Mouse (Mus musculus) right cerebral cortex, postnatal 10 days (tissue): ENCODE results near the gene Trappc6a.

Experiments used
- DNase-seq, 2 experiments: peaks; one replicate each; pipeline ENCODE4 v3.0.0; 2021; ENCODE audit warnings: low spot score in 2 of 2

Gene Trappc6a

DNA sequence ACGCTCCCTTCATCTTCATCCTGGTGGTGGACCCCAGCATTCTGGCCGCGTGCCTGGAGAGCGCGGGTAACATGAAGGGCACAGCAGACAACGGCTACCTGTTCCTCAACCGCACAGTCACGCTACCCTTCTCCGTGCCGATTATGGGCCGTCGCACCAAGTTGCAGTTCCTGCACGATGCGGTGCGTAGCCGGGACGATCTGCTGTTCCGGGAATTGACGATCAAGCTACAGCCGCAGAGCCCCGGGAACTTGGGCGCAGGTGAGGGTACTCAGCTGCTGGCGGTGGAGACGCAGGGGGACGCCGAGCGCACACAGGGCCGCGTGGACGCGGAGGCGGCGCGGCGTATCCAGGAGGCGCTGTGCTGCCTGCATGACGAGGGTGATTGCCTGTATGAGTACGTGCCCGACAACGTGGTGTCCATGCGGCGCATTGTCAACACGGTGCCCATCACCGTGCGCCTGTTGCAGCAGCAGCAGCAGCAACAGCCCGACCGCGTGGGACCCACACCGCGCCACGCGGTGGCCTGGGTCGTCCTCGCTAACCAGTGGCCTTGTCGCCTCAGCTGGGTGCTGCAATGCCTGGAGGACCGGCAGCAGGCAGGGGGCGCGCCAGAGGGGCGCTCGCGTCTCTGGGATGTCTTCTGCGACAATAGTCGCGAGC is 15.7 kb downstream of the Trappc6a start:
- DNase-seq: peak; percentile 83 to 86

DNA sequence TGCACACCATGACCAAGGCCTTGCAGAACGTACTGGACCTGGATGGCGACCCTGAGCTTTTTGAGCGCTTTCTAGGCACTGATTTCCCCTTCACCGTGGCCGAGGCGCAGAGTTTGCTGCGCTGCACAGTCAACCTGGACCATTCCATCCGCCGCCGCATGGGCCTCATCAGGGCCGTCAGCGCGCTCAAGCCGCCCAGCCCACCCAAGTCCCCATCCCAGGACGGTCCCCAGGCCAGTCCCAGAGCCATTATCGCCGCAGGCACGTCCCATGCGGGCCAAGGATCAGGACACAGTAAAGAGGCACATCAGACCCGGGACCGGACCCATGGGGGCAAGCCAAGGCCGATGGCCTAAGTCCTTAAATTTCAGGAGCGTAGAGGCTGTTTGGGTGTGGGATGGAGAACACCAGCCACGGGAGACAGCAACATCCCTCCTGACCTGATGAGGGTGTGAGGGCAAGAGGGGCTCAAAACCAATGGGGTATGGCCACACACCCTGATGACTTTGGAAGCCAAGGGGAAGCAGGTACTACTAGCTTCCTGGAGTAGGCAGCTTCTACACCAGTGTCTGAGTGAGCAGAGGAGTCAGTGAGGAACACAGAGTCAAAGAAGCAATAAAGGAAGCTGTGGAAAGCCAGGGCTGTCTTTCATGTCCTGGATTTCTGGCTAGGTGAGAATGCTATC is 16.4 kb downstream of the Trappc6a start:
- DNase-seq: no peak

DNA sequence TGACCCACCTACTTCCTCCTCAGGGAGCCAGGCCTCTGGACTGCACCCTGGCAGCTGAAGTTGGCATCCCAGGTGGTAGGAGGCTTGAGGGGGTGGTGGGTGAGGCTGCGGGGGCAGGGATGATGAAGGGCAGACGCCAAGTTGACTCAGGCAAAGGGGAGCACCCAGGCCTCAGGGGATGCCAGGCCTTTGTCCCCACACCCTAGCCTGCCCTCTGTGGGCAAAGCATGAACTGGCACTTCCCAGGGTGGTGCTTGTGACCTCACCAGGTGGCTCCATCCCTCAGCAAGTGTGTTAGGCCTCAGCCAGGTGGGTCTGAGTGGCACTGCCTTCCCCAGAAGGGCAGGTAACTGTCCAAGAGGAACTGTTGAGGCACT is 16.9 kb downstream of the Trappc6a start:
- no peak for DNase-seq

DNA sequence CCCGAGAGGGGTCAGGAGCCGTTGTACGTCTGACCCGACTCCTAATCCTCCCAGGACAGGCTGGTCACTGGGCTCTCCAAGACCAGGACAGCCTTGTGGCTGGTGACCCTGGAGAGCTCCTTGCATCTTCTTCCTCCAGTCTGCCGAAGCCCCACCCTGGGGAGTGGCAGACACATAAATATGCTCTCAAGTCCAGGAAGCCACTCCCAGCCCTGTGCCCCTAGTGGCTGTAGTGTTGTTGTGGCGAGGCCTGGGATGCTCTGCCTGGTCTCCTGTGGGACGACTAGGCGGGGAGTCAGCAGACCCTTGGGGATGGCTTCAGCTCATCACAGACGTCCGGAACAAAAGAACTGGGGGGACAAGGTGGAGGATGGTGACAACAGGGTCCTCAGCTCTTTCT is 22.9 kb downstream of the Trappc6a start:
- no peak for DNase-seq

DNA sequence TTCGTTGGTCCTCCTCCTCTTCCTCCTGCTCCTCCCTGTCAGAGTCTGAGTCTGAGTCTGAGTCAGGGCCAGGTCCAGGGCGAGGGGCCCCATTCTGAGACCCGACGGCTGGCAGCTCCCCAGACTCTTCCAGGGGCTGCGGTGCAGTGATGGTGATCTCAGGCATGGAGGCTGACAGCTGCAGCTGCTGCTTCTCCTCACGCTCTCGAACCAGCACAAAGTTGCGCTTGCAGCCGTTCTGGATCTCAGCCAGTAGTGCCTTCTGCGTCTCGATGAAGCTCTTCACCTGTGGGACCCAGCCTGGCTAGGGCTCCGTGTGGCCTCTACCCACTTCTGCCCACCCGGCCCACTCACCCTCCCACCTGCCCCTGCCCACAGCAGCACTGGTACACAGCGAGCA is 24.0 kb downstream of the Trappc6a start:
- DNase-seq: no peak

DNA sequence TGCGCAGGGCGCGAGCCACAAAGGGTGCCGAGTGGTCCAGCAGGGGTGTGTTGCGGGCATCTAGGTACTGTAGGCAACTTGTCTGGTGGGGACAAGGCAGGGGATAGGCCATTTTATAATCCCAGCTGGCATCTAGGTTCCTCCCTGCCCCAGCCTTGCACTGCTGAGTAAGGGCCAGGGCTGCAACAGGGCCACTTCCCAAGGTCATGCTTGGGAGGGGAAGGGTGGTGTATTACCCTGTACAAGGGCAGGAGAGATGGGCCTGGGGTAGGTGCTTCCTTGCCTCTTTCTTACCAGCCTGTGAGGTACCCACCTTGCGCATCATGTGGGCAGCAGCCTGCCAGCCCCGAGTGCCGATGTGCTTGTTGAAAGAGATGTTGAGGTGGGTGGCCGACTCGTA is 26.5 kb downstream of the Trappc6a start:
- no peak for DNase-seq

DNA sequence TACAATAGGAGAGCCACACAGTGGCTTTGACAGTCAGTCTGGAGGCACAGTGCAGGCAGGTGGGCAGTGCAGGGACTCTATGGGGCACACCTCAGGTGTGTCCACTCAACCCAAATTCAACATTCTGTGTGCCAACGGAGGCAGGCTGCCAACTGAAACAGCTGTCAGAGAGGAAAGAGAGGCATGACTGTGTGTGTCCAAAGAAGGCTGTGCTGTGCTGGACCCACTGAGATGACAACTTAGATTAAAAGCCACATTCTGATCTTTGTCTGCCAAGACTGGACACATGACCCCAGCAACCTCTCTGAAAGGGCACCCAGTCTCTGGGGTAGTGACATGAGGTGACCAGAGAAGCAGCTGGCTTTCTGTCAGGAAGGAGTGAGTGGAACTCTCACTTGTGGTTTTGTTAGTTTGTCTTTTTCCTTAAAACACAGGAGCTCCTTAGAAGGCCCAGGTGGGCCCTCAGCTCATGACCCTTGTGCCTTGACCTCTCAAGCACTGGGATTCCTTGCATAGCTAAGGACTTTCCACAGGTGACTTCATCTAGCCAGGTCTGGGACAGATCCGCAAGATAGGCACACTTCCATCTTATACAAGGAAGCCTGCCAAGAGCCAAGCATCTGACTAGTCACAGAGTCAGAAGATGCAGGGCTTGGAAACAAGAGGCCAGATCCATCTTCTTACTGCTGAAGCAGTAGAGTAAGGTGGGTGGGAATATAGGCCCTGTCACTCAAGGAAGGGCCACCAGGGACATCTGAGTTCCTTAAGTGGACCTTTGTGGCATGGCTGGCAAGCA is 32.8 kb downstream of the Trappc6a start:
- no peak for DNase-seq

DNA sequence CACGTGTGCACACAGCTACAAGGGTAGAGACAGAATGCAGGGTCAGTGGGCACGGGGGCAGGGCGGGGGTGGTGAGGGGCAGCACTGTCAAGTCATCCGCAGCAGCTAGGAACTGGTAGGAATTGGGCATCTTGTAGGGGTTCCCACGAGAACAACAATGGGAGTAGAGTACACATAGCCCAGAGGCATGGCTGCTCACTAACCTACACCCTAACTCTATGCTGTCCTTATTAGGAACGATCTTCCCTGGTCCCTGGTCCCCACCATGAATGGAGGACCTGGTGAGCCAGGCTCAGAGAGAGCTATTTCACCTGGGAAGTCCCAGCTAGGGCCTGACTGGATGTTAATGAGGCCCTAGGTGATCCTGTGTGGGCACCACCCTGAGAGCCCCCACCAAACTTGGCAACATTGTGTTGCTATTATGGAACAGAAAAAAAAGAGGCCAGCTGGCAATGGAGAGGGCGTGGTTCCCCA is 33.5 kb downstream of the Trappc6a start:
- no peak for DNase-seq

DNA sequence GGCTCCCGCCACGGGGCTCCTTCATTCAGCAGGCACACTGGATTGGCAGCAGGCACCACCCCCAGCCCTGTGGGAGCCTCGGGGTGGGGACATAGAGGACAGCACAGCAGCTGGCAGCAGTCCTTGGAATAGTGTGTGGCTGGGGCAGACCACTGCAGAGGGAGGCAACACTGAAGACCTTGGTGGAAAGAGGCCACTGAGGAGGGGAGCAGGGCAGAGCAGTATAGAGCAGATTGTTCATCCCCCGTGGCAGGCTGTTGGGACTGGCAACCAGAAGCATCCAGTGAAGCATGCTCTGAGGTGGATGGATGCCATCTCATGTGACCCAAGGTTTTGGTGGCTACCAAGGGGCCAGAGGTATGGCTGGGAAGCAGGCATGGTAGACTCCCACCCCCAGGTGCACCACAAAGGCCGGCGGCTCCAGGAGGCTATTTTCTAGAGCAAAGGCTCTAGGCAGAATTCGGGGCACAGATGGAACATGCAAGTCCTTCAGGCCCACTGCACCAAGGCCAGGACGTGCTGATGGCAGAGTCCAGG is 34.0 kb downstream of the Trappc6a start:
- peak; percentile 60 to 64 for DNase-seq

DNA sequence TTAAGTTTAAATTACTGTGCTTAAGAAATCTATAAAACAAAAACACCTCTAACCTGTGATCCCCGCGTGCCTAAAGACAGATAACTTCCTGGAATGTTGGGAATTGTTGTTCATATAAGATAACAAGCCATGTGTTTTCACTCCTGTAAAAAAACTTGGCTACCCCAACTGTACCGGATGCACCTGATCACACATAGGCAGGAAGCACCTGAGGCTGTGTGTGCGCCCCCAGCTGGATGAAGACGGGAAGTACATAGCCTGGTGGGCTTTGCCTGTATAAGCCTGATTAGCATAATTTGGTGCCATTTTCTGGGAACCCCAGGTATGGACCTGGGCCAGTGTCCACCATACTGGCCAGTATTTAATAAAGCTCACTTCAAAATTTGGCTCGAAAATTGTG is 35.4 kb downstream of the Trappc6a start:
- DNase-seq: no peak

DNA sequence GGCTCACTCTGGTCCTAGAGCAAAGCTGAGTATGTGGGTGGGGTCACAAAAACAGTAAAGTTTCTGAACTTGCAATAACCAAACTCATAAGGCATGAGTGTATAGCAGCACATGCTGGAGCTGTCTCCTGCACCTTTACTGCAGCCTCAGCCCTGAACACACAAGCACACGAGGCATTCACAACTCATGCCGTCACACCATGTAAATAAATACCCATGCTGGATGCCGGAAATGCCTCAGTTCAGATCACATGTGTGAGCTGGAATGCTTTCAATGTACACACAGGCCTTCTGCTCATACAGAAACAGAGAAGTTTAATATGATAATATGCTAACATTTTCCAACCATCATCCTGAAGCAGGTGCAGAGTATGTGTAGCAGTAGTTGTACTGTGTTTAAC is 37.8 kb downstream of the Trappc6a start:
- no peak for DNase-seq

DNA sequence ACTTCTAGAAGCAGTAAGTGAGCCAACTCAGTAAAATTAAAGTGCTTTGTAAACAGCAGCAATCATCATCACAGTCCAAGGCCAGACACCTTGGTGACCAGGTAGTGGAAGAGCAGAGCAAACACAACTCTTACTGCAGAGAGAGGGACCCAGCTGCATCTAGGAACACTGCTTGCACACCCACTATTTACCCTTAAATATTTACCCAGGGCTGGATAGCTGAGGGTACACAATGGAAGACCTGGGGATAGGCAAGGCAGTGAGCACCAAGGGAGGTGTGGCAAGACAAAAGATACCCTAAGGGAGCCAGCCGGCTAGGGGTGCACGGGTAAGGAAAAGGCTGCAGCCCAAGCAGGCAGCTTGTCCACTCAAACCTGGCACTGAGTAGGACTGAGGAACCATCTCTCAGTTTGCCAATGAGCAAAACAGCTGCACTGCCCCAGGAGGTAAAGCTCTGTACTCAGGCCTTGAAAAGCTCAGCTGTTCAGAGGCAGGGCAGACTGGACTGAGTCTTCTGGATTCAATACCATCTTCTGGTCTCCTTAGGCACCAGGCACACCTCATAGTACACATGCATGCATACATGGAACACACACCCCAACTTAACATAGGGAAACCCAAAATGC is 39.3 kb downstream of the Trappc6a start:
- no peak for DNase-seq

DNA sequence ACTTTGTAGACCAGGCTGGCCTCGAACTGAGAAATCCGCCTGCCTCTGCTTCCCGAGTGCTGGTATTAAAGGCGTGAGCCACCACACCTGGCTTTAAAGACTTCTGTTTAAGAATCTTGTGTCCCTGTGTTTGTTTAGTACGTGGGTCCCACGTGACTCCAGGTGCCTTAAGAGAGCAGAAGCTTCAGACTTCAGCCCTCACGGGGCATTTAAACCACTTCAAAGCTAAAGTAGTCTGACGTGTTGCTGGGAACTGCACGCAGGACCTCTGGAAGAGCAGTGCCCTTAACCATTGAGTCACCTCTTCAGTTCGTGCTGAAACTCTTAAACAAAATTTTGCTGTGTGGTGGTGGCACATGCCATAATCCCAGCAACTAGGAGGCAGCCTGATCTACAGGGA is 41.2 kb downstream of the Trappc6a start:
- DNase-seq: no peak

DNA sequence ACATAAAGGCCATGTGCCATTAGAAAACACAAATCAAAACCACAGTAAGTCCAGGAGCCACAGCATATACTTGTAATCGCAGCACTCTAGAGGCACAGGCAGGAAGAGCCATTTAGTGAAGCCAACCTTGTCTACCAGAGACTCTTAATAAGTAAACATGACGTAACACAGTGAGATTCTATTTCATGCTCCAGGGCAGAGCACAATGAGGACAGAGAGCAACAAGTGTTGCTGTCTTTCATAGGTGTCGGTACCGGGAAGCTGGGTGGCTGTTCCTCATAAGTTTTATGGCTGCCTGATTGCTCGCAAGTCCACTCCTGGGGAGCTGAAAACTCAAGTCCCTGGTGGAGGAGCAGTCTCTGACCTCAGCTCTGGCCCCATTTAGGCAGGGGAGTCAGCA is 43.4 kb downstream of the Trappc6a start:
- no peak for DNase-seq

DNA sequence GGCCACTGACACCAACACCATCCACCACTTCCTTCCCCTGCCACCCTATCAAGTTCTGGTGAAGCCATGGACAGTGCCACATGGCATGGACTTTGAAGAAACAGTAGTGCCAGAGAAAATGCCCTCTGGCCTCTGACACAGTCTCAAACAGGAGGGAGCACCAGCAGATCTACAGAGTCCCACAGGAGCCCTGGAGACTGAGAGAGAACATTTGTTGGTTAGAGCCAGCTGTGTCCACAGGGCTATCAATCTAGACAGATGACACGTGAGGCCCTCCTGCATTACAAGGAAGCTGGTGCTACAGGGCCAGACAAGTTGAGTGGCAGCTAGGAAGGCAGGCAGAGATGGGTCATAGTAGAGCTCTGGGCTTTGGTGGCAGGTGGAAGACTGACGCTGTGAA is 44.2 kb downstream of the Trappc6a start:
- no peak for DNase-seq

DNA sequence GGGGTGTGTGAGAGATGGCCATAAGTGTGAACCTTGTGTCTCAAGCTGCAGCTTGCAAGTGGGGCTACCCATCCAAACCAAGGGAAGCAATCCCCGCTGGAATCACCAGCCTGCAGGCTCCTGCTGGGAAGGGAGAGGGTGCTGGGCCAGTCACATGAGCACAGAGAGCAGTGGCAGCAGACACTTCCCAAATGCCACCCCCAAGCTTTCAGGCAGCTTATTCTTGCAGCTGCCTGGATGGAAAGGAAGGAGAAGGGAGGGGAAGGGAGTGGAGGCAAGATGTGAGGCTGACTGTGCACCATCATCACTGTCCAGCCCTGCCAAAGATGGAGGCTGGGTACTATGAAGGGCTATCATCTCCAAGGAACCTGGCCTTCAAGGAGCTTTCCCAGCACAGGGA is 46.0 kb downstream of the Trappc6a start:
- DNase-seq: no peak

DNA sequence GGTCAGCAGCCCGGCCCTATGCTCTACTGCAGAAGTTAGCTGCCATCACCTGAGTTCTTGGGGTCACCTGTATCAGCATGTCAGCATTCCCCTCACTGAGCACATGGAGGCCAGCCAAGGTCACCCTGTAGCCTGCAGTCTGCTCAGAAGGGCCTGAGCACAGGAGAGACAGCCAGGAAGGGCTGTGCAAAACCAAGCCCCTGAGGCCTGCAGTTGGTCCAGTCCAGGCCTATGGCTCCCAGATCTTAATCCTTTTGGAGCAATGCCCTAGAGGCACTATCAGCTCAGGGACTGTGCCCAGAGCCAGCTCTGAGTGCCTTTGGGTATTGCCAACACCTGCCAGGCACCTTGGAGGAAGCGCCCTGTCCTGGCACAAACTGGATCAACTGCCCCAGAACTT is 48.9 kb downstream of the Trappc6a start:
- DNase-seq: no peak

DNA sequence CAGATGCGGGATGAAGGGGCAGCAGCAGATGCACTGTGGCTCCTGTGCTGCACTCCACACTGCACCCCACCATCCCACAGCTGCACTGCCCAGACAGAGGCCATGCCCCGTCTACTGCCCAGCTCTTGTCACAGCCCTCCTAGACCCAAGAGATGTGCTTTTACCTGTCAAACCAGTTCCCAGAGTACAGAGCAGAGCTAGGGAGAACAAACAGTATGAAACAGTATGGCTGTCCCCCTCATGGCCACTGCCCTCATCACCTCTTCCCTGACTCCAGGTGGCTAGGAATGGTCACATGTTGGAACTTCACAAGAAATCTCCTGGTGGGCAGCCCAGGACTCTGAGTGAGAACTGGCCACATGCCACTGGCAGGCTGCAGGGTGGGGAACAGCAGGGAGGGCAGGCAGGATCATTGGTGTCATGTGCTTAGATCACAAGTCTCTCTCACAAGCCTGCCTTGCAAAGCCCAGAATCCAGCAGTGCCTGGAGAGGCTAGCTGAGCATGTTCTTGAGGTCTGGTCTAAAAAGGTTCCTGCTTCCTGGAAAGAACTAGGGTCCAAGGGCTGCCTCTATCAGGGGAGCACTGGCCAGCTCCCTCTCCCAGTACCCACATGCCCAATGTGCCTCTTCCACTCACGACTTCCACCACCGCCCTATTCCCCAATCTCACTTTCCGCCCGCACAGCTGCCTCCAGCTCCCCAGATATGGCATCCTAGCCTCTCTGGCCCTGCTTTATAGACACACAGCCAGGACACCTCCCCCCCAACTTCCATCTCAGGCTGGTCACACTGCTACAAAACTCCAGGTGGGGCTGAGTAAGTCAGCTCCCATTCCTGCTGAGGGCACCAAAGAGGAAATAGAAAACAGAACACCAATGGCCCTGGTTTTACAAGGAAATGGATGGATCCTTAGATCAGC is 50.0 kb downstream of the Trappc6a start:
- no peak for DNase-seq

DNA sequence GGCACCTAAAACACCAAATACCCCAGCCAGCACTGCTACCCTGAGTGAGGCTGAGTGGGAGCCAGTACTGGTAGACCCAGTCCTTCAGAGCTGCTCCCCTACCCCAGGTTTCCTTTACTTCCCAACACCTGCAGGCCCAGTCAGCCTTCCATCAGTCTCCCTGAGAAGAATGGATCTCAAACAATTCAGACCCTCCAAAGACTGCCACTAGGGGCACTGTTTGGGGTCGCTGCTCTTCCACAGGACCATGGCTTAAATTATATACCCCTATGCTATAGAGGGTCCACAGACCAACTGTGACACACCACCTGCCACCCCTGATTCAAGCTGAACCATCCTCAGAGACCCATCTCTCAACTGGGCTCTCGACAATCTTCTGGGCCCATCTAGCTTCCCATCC is 50.8 kb downstream of the Trappc6a start:
- no peak for DNase-seq

DNA sequence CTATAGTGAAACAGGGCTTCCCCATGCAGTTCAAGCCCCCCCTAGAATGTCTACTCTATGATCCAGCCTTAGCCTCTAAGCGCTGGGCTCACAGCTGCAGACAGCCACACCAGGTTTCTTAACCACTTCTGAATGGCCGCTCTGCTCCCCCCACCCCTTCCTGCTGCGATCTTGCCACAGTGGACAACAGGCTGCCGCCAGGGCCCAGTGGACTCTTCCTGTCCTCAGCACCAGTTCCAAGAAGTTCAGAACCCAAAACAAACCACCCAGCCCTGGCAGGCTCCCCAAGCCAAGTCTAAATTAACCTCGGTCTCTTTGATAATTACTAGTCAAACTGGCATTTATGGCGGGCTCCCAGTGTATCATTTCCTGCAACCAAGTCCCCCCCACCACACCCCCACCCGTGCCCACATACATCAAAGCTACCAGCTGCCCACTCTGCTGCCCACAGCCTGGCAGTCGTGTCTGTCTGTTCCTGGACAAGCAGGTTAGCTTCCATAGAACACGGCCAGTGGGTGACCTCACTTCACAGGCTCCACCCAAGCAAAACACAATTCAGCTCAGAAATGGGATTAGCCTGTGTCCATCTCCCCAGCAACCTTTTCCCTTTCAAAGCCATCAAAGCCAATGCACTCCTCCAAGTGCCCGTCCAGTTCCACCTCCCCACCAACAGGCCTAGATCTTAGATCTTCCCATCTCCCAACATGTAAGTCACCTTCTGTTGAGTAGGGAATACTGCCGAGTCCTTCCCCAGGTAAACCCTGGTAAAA is 52.5 kb downstream of the Trappc6a start:
- no peak for DNase-seq
